Mouse (Mus musculus) ES-Bruce4 (cell line): ENCODE measurements around the gene Ccl25.

ENCODE experiments used
- CTCF ChIP-seq: IDR thresholded peaks from one replicate; pipeline ENCODE4 v1.8.1; 2011; ENCODE audit warnings: low read depth, low read length
- EP300 ChIP-seq: IDR thresholded peaks from 2 replicates; pipeline ENCODE4 v1.6.1; 2011; ENCODE audit warnings: low read depth, low read length; ENCODE audit not compliant: insufficient read depth
- POLR2A ChIP-seq: IDR thresholded peaks from one replicate; pipeline ENCODE4 v1.8.1; 2011; ENCODE audit warnings: low read length; ENCODE audit not compliant: insufficient read depth

GRCm38 (mm10) chr8:4349335-4349734 lies 24.3 kb downstream of the Ccl25 start:
- no peak for TF ChIP-seq CTCF
- no peak for TF ChIP-seq EP300
- no peak for TF ChIP-seq POLR2A
